Mouse (Mus musculus): Measurements from ENCODE around the gene Olfr1392.

Olfr1392 gene

DNA sequence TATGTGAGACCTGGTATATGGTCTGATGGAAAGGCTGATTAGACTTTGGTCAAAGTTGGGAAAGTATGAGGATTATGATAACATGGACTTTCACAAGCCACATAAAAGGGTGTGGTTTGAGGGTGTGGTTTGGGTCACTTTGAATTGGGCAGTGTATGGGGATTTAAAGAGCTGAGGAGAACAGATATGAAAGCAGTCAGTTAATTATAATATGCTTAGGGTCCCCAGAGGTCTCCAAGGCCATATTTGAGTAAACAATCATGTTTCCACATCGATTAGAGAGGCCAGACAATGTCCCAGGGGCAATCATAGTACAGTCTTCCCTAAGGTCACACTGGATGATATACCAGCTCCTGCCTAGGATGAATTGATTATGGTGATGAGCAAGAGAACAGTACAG lies at the start of gene Olfr1392:
Gene Olfr1392, plus strand, starts transcription at position 301 of the 400 bp plus-strand sequence.
- in situ Hi-C loops (cut with MboI, MseI), result loop anchor here in 1 of 2 experiments (25.0 kb wide), 1 partner anchor 1152 kb away; the partner anchor contains the start of gene Rufy1

DNA sequence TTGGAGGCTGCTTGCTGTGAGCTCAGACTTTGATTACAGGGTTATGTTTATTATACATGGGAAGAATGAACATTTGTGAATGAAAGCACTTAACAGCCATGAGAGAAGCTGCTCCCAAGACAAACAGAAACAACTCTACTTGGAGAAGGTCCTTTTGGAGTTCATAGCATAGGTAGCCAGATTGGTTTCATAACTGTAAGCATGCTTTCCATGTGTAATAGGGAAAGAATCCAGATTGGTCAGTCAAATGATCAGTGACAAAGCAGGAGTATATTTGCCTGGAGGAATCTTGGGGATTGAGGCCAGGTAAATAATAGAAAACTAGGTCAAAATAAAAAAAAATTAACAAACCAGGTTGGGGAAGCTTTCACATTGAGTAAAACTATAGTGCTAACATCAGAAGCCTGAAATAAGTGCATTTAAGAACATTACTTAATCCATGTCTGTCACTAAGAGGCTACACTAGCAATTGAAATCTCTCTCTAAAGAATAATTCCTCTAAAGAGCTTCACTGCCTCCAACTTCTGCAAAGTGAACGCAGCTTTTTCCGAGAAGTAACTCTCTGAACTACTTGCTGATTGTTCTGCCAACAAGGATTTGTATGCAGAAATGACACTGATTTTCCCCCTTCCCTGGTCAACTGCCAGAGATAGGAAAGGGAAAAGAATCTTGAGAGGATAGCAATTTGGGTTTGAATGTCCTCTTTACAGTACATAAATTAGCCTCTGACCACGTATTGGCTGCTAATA lies 49.4 kb upstream of the Olfr1392 start:
- in situ Hi-C loops (cut with MboI, MseI), result no loop called here

DNA sequence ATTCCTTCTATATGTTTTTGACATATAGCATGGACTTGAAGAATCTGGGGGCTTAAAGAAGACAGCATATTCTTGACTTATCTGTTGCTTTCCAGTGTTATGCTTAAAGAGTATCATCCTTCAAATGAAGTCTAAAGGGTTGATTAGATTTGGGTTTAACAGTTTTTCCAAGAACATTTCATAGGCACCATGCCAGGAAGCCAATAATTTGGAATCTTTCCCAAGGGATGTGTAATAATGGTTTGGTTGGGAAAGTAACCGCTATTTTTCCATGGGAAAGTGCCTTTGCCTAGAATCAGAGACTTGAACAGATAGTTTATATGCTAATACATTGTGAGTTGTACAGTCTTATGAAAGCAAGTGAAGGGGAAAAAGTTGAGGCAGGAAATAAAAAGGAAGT lies 48.2 kb upstream of the Olfr1392 start:
- in situ Hi-C loops (cut with MboI, MseI), result no loop called here

DNA sequence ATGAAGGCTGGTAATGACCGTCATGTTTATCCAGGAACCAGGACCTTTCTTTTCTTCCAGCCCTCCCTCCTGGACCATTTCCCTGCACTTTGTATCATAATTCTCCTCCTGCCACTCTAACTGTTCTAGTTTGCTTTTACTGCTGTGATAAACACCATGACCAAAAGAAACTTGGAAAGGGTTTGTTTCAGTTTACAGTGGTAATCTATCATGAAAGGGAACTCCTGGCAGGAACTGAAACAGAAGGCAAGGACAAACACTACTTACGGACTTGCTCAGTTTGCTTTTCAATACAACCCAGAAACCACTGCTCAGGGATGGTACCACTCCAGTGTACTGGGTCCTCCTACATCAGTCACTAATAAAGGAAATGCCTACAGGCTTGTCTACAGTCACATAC lies 47.5 kb upstream of the Olfr1392 start:
- in situ Hi-C loops (cut with MboI, MseI), result no loop called here

DNA sequence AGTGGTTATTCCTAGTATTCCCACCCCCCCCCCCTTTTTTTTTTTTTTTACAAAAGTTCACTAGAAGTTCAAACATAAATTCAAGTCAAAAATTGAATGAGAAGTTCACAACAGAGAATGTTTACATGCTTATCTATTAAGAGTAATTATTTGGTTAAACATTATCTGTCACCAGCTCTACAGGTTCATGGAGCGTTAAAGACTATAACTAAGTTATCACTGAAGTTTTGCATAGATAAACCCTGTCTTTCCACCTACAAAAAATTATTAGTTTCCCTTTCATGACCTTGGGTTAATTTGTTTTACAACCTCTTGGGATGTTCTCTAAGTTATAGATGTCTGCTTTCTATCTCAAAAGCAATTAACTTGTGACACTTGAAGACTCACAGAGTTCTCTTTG lies 44.8 kb upstream of the Olfr1392 start:
- in situ Hi-C loops (cut with MboI, MseI), result no loop called here

DNA sequence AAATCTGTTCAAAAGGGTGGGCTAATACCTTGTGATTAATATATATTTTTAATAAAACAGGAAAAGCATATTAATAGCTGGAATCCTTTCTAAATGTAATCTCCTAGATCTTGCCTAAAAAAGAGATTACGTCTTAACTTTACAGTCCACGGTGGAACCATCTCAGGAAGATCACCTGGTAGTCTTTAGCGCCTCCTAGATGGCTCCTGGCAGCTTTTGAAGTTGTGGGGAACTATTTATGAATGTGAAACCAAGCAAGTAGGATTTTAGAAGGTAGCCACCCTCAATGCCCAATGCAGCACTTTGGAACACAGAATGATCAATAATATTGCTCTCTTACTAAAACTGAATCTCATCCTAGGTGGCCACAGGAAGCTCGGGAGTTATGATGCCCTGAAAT lies 44.2 kb upstream of the Olfr1392 start:
- in situ Hi-C loops (cut with MboI, MseI), result no loop called here

DNA sequence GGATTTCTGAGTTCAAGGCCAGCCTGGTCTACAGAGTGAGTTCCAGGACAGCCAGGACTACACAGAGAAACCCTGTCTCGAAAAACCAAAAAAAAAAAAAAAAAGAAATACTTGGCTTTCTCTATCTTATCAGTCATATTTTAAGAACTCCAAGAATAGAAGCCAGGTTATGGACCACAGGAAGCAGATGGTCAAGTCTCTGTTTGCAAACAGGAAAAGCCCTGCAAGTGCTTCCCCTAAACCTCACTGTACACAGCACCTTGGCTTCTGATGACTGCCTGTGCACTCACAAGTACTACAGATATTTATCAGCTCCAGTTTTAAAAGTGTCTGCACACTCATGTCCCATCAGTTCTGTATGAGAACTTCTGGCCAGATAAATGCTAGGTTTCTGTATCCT lies 43.6 kb upstream of the Olfr1392 start:
- in situ Hi-C loops (cut with MboI, MseI), result no loop called here

DNA sequence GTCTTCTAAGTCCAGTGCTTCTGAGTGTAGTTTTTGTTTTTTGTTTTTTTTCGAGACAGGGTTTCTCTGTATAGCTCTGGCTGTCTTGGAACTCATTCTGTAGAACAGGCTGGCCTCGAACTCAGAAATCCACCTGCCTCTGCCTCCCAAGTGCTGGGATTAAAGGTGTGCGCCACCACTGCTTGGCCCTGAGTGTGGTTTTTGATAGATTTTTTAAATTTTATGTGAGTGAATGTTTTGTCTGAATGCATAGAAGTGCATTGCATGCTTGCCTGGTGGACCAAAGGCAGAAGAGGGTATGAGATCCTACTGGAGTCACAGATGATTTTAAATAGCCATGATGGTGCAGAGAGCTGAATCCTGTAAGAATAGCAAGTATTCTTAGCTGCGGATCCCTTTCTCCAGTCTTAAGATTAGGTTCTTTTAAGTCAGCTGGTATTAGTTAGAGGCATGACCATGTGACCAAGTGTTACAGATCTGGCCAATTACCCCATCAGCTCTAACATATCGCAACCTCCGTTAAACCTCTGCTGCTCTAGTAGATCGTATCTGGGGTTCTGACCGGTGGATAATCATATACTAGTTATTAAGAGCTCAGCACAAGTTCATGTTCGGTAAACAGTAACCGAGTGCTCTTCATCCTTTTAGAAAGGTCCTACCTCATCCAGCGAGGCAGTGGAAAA lies 42.0 kb upstream of the Olfr1392 start:
- in situ Hi-C loops (cut with MboI, MseI), result no loop called here

DNA sequence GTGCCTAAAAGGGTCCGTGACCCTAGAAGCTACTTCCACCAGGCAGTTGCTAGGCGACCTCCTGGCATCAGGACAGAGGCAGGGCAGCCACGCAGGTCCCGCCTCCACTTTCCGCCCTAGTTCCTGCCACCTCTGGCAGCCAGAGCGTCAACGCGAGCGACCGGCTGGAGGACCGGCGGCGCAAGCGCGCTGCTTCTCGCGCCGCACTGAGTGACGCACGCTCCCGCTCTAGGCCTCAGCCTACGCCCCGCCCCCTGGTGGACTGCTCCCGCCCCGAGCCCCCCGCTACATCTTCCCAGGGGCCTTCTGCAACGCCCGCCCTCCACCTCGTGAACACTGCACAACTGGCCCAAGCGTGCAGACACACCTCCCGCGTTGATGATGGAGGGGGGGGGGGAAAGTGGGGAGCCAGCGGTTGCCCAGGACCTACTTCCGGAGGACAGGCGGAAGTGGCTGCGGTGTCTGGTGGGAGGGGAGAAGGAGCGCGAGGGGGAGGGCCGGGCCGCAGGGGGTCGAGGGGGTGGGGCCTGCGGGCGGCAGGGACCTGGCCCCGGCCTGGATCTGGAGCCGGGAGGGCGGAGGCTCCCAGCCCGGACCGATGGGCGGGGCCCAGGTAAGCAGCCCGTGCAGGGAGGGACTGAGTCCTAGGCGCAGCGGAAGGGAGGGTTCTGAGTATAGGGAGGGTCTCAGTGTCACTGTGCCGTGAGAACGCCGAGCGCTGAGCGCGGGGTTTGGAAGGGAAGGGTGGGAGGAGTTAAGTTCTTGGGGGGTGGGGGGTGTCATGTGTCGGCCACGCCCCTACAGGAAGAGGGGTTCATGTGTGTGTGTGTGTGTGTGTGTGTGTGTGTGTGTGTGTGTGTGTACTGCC lies 41.1 kb upstream of the Olfr1392 start, which contains the start of gene Mgat1:
Gene Mgat1, plus strand, starts transcription at position 465 of the 868 bp plus-strand sequence.
- in situ Hi-C loops (cut with MboI, MseI), result no loop called here

DNA sequence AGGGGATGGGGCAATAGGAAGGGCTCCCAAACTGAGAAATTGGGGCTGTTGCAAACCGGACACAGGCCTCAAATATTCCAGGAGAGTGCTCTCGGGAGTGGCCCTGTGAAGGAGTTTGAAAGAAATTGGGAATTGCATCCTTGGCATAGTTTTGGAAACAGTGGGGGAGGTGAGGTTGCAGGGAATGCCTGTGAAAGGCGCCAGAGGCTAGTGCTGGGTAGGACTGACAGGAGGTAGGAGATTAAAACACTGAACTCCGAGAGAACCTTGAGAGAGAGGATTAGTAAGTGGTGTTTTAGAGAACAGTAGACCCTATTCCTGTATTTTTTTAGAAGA lies 40.5 kb upstream of the Olfr1392 start:
- in situ Hi-C loops (cut with MboI, MseI), result no loop called here

DNA sequence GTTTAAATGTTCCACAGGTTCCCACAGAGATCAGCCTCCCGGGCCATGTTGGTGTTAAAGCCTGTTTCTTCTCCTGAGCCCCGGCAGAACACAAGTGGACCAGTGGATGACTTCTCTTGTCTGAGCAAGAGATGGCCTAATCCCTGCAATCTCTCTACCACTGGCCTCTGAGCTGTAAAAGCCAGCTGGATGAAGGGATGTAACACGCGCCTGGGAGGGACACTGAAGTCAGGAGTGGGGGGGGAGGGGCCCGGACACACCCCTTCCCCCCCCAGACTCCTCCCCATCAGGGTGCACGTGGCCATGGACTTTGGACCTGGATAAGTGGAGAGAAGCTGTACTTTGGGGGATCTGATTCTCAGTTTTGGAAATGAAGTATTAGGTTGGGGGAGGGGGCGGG lies 39.9 kb upstream of the Olfr1392 start:
- in situ Hi-C loops (cut with MboI, MseI), result loop anchor here (5.0 kb wide), 3 partner anchors 43 to 458 kb away; partner anchors contain the start of genes Olfr1396 (in 1 of the 2) and Zfp62 (in 1 of the 2)

DNA sequence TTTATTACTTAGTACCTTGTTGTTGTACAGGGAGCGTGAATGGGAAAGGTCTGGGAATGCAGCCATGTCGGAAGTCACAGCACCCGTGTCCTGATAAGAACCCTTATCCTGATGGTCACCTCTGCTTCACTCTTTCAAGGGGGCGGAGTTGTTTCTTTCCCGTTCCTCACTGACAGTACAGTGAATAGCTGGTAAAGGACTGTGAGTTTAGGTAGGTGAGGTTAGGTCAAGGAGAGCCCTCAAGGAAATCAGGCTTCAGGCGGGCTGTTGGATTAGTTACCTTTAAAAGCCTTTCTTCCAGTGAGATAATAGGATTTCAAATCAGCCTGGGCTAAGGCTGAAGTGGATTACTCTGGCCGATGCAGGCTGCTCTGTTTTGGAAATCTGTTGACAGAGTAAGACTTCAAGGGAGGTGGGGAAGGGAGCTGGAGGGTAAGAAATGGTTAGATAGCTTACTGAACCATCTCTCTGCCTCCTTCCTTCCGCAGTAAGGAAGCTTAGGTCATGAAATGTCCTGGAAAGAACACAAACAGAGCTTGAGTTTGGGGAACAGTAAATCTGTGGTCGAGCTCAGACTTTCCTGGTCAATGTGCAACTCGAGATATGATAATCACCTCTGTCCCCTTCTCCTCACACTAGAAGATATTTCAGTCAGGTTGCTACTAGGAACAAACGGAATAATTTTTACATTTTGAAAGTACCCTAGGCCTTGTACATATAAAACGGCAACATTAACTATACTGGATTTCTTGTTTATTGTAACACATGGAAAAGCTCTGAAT lies 39.3 kb upstream of the Olfr1392 start:
- in situ Hi-C loops (cut with MboI, MseI), result loop anchor here (5.0 kb wide), 3 partner anchors 44 to 459 kb away; partner anchors contain the start of genes Olfr1396 (in 1 of the 2) and Zfp62 (in 1 of the 2)

DNA sequence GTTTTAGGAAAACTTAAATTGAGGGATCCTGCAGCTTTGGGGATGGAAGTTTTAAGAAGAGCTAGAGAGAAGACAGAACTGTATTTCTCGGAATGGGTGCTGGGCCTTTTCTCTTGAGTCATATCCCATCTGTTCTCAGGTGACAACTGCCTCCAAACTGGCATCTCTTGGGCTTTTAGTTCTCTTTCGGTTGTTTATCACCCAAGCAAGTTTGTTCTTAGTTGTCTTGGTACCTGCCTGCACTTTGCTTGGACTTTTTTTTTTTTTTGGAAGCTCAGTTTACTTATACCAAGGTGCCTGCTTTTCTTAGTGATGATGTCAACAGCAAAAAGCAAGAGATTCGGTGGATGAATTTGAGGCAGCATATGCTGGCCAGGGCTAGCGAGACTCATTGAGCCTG lies 38.6 kb upstream of the Olfr1392 start:
- in situ Hi-C loops (cut with MboI, MseI), result loop anchor here (5.0 kb wide), 3 partner anchors 44 to 459 kb away; partner anchors contain the start of genes Olfr1396 (in 1 of the 2) and Zfp62 (in 1 of the 2)

DNA sequence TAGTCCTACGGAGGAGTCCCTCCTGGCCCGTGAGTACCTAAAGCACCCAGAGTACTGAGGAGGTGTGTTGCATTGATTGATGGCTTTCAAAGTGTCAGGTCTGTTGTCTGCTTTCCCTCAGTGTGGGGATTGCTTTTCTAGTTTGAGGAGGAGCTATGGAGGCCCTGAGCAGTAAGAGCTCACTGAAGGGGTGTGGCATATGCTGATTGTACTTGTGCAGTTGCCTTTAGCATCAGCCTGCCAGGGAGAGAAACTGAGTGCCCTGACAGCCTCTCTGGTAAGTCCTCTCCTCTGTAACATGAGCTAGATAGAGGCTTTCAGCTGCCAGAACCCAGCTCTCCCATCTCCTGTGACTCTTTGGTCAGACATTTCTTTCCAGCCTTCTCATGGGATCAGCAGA lies 37.8 kb upstream of the Olfr1392 start:
- in situ Hi-C loops (cut with MboI, MseI), result loop anchor here (5.0 kb wide), 3 partner anchors 45 to 460 kb away; partner anchors contain the start of genes Olfr1396 (in 1 of the 2) and Zfp62 (in 1 of the 2)

DNA sequence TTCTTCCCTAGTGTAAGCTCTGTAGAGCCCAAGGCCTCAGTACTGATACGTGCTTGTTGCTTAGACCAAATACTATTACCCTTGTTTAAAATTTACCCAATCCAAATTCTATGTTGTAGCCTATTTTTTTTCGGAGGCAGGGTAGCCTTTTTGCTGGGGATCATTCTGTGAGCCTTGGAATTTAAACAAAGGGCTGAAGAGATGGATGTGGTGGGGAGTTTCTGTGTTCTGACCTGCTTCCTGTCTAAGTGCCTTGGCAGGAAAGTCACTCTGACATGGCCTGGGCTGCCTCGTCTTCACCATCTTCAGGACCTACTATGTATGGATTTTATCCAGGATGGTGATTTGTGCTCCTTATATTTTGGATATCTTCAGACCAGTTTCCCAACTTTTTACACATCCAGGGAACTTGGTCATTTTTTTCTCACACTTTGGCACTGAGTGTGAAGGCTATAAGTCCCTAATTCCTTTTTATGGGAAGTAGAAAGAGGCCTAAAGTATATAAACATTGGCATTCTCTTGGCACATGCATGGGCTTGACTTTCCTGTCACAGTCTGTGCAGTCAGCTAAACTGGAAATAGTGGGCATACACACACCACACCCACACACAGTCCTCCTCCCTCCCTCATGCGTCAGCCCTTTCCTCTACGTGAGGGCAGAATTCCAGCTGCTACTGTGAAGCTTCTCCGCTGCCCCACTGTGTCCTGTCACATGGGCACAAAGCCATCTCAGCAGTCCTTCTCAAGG lies 36.7 kb upstream of the Olfr1392 start:
- in situ Hi-C loops (cut with MboI, MseI), result loop anchor here (5.0 kb wide), 3 partner anchors 46 to 461 kb away; partner anchors contain the start of genes Olfr1396 (in 1 of the 2) and Zfp62 (in 1 of the 2)

DNA sequence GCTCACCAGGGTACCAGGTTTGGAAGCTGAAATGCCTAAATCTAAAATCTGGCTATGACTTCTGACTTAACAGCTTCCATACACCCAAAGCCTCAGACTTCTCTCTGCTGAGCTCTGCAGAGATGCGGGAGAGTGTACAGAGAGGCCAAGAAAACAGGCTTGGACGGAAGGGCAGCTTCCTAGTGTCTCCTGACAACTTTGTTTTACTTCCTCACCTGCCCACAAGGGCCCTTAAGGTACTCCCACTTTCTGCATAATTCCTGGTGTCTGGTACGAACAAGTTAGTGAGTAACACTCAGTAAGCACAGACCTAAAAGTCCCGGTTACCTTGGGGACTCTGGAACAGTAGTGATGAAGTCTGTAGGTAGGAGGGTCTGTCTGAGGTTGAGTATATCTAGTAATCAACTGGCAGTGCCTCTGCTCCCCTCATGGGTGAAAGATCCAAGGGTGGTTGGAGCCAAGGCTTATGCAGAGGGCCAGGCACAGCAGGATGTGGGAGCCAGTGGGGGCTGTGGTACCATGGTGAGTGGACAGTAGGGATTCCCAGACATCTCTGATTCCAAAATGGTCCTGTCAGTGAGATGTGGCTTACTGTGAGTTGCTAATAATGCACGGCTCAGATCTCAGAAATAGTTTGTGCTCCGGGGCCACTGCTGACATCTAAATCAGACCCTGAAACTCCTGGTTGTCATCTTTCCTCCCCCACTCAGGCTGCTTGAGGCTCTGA lies 35.9 kb upstream of the Olfr1392 start:
- in situ Hi-C loops (cut with MboI, MseI), result loop anchor here (5.0 kb wide), 3 partner anchors 47 to 462 kb away; partner anchors contain the start of genes Olfr1396 (in 1 of the 2) and Zfp62 (in 1 of the 2)

DNA sequence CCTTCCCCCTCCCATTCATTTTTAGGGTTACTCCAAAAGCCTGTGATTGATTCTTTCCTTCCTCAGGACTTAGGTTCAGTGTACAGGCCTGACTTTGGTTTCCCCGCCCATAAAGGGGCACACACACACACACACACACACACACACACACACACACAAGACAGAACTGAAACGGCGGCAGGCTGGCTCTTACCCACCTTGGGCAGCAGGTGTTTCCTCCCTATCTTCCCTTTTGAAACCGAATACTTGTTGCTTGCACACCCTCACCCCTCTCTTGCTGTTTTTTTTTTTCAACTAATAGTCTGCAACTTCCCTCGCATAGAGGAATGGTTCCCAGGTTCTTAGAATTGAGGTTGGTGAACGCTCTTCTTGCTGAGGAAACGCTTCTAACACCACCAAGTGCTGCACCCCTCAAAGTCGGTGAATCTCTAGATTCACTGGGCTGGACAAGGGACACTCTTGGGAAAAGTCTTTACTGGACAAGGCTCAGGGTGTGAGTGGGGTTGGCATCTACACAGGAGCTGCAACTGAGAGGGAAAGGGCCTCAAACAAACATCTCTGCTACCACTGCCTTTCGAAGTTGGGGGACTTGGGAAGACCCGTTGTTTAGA lies 35.2 kb upstream of the Olfr1392 start:
- in situ Hi-C loops (cut with MboI, MseI), result loop anchor here (5.0 kb wide), 3 partner anchors 48 to 463 kb away; partner anchors contain the start of genes Olfr1396 (in 1 of the 2) and Zfp62 (in 1 of the 2)

Measured in T-helper 17 cell (primary cell).